Mouse (Mus musculus) hindbrain, embryonic 10.5 days (tissue): ENCODE measurements around the gene Stx6. TPM values are rescaled to one million over a fixed set of nuclear protein-coding genes. Genes with fewer than 3 reads are reported as not detected.

Source experiments
- polyA plus RNA-seq: library from polyadenylated mRNA; unstranded; fragments of >200 nt; fragmentation: Nextera tagmentation; extraction: Ambion mirVana; gene quantifications from 2 replicates; pipeline ENCODE4 v1.2.1, GENCODE M21; 2016

The Stx6 gene
- polyA plus RNA-seq, 1 experiment from 2014 or later: 101 TPM

Other genes starting within 250 kb of the Stx6 start
- gene Ier5, start 59.1 kb upstream of the Stx6 start, polyA plus RNA-seq: 4.1 and 7.0 TPM in 2 replicates
- 0.55 and 1.1 TPM in 2 replicates for gene Mr1, start 11.9 kb upstream of the Stx6 start, polyA plus RNA-seq
- gene BC034090, start 85.7 kb downstream of the Stx6 start, polyA plus RNA-seq: 5.3 and 6.2 TPM in 2 replicates